Mouse (Mus musculus) megakaryocyte, embryonic 14.5 days (primary cell): Measurements from ENCODE around the gene Gm49416.

Experiments used
- FLI1 ChIP-seq: IDR thresholded peaks from 2 replicates; pipeline ENCODE4 v1.6.1; 2012; ENCODE audit warnings: low read length, inconsistent platforms, mixed read lengths
- GATA1 ChIP-seq: IDR thresholded peaks from 3 replicates; pipeline ENCODE4 v1.6.1; 2012; ENCODE audit warnings: mixed read lengths, low read length, inconsistent platforms, borderline replicate concordance

- TF ChIP-seq GATA1: no peak
- no peak for TF ChIP-seq FLI1
Observed at GRCm38 (mm10) chr19:8850402-8850901, 38.3 kb upstream of the Gm49416 start, which contains the start of gene Lrrn4cl.
